Mouse (Mus musculus) common myeloid progenitor, adult 5-6 weeks (primary cell): ENCODE data around the gene Nucb2. TPM values are rescaled to one million over a fixed set of nuclear protein-coding genes. Genes with fewer than 3 reads are reported as not detected.

ENCODE experiments used
- ATAC-seq: replicated peaks from 2 replicates; pipeline ENCODE4 v1.8.0; 2016; ENCODE audit warnings: low read depth, mild to moderate bottlenecking, moderate TSS enrichment, inconsistent platforms; ENCODE audit not compliant: poor library complexity, severe bottlenecking
- total RNA-seq: library from RNA; stranded (forward); fragments of 200-1000, 187-1606 nt; gene quantifications from 2 replicates; pipeline ENCODE4 v1.2.3, GENCODE M21; 2017

Gene Nucb2
- total RNA-seq: 7.7 and 14.3 TPM in 2 replicates

- ATAC-seq: peak; percentile 100
Observed at GRCm38 (mm10) chr7:116503879-116504817, at the start of gene Nucb2. TSS of gene Nucb2 (plus strand) at chr7:116504369.

- no peak for ATAC-seq
Observed at GRCm38 (mm10) chr7:116456964-116457363, 47.2 kb upstream of the Nucb2 start.

- no peak for ATAC-seq
Observed at GRCm38 (mm10) chr7:116457391-116457790, 46.8 kb upstream of the Nucb2 start.

GRCm38 (mm10) chr7:116458985-116459441 lies 45.2 kb upstream of the Nucb2 start:
- ATAC-seq: peak; percentile 87

- 0 out of 2 replicates have a peak, but pooled peaks have one; percentile 10 for ATAC-seq
Observed at GRCm38 (mm10) chr7:116462114-116462513, 42.1 kb upstream of the Nucb2 start.

- peak; percentile 53 for ATAC-seq
Observed at GRCm38 (mm10) chr7:116475836-116476235, 28.3 kb upstream of the Nucb2 start.

- ATAC-seq: peak; percentile 91
Observed at GRCm38 (mm10) chr7:116476264-116476663, 27.9 kb upstream of the Nucb2 start.

- no peak for ATAC-seq
Observed at GRCm38 (mm10) chr7:116483106-116483505, 21.1 kb upstream of the Nucb2 start.

GRCm38 (mm10) chr7:116483782-116484181 lies 20.4 kb upstream of the Nucb2 start:
- ATAC-seq: no peak

GRCm38 (mm10) chr7:116484213-116484612 lies 20.0 kb upstream of the Nucb2 start:
- ATAC-seq: peak; percentile 72

- no peak for ATAC-seq
Observed at GRCm38 (mm10) chr7:116485062-116485601, 19.0 kb upstream of the Nucb2 start.

GRCm38 (mm10) chr7:116491113-116491512 lies 13.1 kb upstream of the Nucb2 start:
- ATAC-seq: peak; percentile 67

GRCm38 (mm10) chr7:116493267-116494003 lies 10.7 kb upstream of the Nucb2 start:
- no peak for ATAC-seq

- ATAC-seq: peak; percentile 45
Observed at GRCm38 (mm10) chr7:116494618-116495017, 9.6 kb upstream of the Nucb2 start.

GRCm38 (mm10) chr7:116496760-116497159 lies 7.4 kb upstream of the Nucb2 start:
- ATAC-seq: no peak

GRCm38 (mm10) chr7:116504818-116505170 lies 625 bp downstream of the Nucb2 start:
- ATAC-seq: 0 out of 2 replicates have a peak, but pooled peaks have one; percentile 10

- no peak for ATAC-seq
Observed at GRCm38 (mm10) chr7:116514030-116514429, 9.9 kb downstream of the Nucb2 start.

- no peak for ATAC-seq
Observed at GRCm38 (mm10) chr7:116514546-116514945, 10.4 kb downstream of the Nucb2 start.

GRCm38 (mm10) chr7:116515059-116515458 lies 10.9 kb downstream of the Nucb2 start:
- ATAC-seq: no peak

- no peak for ATAC-seq
Observed at GRCm38 (mm10) chr7:116515514-116516135, 11.5 kb downstream of the Nucb2 start.
